Mouse (Mus musculus) neutrophil, adult 83 days (primary cell): Measurements from ENCODE around the gene Ehhadh. TPM values are rescaled to one million over a fixed set of nuclear protein-coding genes. Genes with fewer than 3 reads are reported as not detected.

Experiments
- total RNA-seq, 2 experiments: library from RNA; stranded (reverse); gene quantifications; one replicate each; pipeline ENCODE4 v1.2.4; 2023

Ehhadh gene
- total RNA-seq = under 1 TPM; 0.40 to 0.94 TPM

GRCm38 (mm10) chr16:21787516-21788353 lies at the start of gene Ehhadh:
Gene Ehhadh, minus strand, starts transcription at chr16:21787807.

GRCm38 (mm10) chr16:21793875-21794696 lies 6.5 kb upstream of the Ehhadh start, which contains the start of gene Map3k13:
Gene Map3k13, plus strand, starts transcription at chr16:21794346.

Other genes with a start within 250 kb of the Ehhadh start
- gene 2510009E07Rik, start 93.1 kb downstream of the Ehhadh start, total RNA-seq = 1 to 10 TPM; 3.6 to 3.8 TPM
- under 1 TPM in 1 of 2 experiments, not detected in 1; 0.09 TPM for gene Map3k13, start 6.5 kb upstream of the Ehhadh start, total RNA-seq
- gene Tmem41a, start 159.7 kb upstream of the Ehhadh start, total RNA-seq = 1 to 10 TPM; 2.6 to 3.2 TPM
- gene Liph, start 207.9 kb upstream of the Ehhadh start, total RNA-seq = under 1 TPM; 0.11 to 0.64 TPM
- gene Senp2, start 221.7 kb upstream of the Ehhadh start, total RNA-seq = 10 to 100 TPM; 76.5 to 84.5 TPM